Mouse (Mus musculus) MEL (cell line): ENCODE results near the gene Asf1b. TPM values are rescaled to one million over a fixed set of nuclear protein-coding genes. Genes with fewer than 3 reads are reported as not detected.

Source experiments
- DNase-seq: peaks from one replicate; pipeline ENCODE4 v3.0.0; 2011; ENCODE audit warnings: low read depth, low spot score
- H3K27ac ChIP-seq: 2 replicates; pipeline ENCODE4 v1.5.1; 2012; ENCODE audit warnings: low read depth, mild to moderate bottlenecking, control low read depth, low read length, moderate library complexity; ENCODE audit not compliant: control insufficient read depth
- H3K27me3 ChIP-seq, 2 experiments: fragments of 150-350 bp in 1 of 2; sonication (generic) in 1 of 2; 2 replicates each; pipeline ENCODE4 v1.6.1; 2012; ENCODE audit warnings: low read length in 2 of 2, mild to moderate bottlenecking in 2 of 2, improper control_type of control experiment in 1 of 2, moderate library complexity in 1 of 2; ENCODE audit not compliant: insufficient read depth in 2 of 2, control insufficient read depth in 1 of 2
- H3K36me3 ChIP-seq, 2 experiments: 2 replicates each; pipeline ENCODE4 v1.6.1; 2012 to 2014; ENCODE audit warnings: low read length in 2 of 2, improper control_type of control experiment in 1 of 2, inconsistent platforms in 1 of 2, mild to moderate bottlenecking in 1 of 2; ENCODE audit not compliant: insufficient read depth in 2 of 2, control insufficient read depth in 1 of 2
- H3K4me1 ChIP-seq, 2 experiments: fragments of 150-350 bp in 1 of 2; sonication (generic) in 1 of 2; 2 replicates each; pipeline ENCODE4 v1.6.1; 2012; ENCODE audit warnings: low read length in 2 of 2, improper control_type of control experiment in 1 of 2, mild to moderate bottlenecking in 1 of 2; ENCODE audit not compliant: insufficient read depth in 2 of 2, control insufficient read depth in 1 of 2
- H3K4me3 ChIP-seq, 2 experiments: fragments of 150-350 bp in 1 of 2; sonication (generic) in 1 of 2; 2 replicates each; pipeline ENCODE4 v1.5.1; 2012; ENCODE audit warnings: low read depth in 2 of 2, low read length in 2 of 2, mild to moderate bottlenecking in 2 of 2, moderate library complexity in 2 of 2, control low read depth in 1 of 2, improper control_type of control experiment in 1 of 2; ENCODE audit not compliant: control insufficient read depth in 1 of 2, insufficient read depth in 1 of 2
- H3K79me2 ChIP-seq: 2 replicates; pipeline ENCODE4 v1.6.1; 2012; ENCODE audit warnings: mild to moderate bottlenecking, low read length, moderate library complexity; ENCODE audit not compliant: control insufficient read depth, poor library complexity, insufficient read depth
- H3K9ac ChIP-seq: 2 replicates; pipeline ENCODE4 v1.6.1; 2012; ENCODE audit warnings: low read depth, mild to moderate bottlenecking, control low read depth, low read length, moderate library complexity; ENCODE audit not compliant: control insufficient read depth, poor library complexity, severe bottlenecking
- H3K9me3 ChIP-seq: fragments of 150-350 bp; sonication (generic); replicated peaks from 2 replicates; pipeline ENCODE4 v1.6.1; 2012; ENCODE audit warnings: mild to moderate bottlenecking, low read length, improper control_type of control experiment, moderate library complexity; ENCODE audit not compliant: insufficient read depth
- CHD1 ChIP-seq: IDR thresholded peaks from 2 replicates; pipeline ENCODE4 v1.6.1; 2012; ENCODE audit warnings: low read depth, mild to moderate bottlenecking, inconsistent platforms, low read length, improper control_type of control experiment
- CHD2 ChIP-seq: IDR thresholded peaks from 2 replicates; pipeline ENCODE4 v1.6.1; 2011; ENCODE audit warnings: low read length, improper control_type of control experiment
- CTCF ChIP-seq, 3 experiments: IDR thresholded peaks in 2 of 3; conservative IDR thresholded peaks in 1 of 3; 2 replicates each; pipeline ENCODE4 v1.5.1; 2011 to 2012; ENCODE audit warnings: low read length in 3 of 3, low read depth in 2 of 3, mild to moderate bottlenecking in 2 of 3, improper control_type of control experiment in 1 of 3, inconsistent platforms in 1 of 3, mixed read lengths in 1 of 3, moderate library complexity in 1 of 3; ENCODE audit not compliant: control insufficient read depth in 1 of 3, insufficient read depth in 1 of 3, poor library complexity in 1 of 3, severe bottlenecking in 1 of 3
- E2F4 ChIP-seq: IDR thresholded peaks from 2 replicates; pipeline ENCODE4 v1.6.1; 2011; ENCODE audit warnings: low read depth, low read length, improper control_type of control experiment, borderline replicate concordance
- ELF1 ChIP-seq: IDR thresholded peaks from 2 replicates; pipeline ENCODE4 v1.6.1; 2014; ENCODE audit warnings: low read depth, mild to moderate bottlenecking, inconsistent platforms, low read length, improper control_type of control experiment, moderate library complexity
- EP300 ChIP-seq, 2 experiments: IDR thresholded peaks; 2 replicates each; pipeline ENCODE4 v1.6.1; 2011; ENCODE audit warnings: improper control_type of control experiment in 2 of 2, low read length in 2 of 2, low read depth in 1 of 2, mild to moderate bottlenecking in 1 of 2
- GABPA ChIP-seq: IDR thresholded peaks from 2 replicates; pipeline ENCODE4 v1.6.1; 2012; ENCODE audit warnings: low read depth, mild to moderate bottlenecking, inconsistent platforms, low read length, improper control_type of control experiment, moderate library complexity
- HCFC1 ChIP-seq: IDR thresholded peaks from 2 replicates; pipeline ENCODE4 v1.6.1; 2012; ENCODE audit warnings: low read depth, mild to moderate bottlenecking, inconsistent platforms, low read length, improper control_type of control experiment, moderate library complexity
- MAFK ChIP-seq: IDR thresholded peaks from 2 replicates; pipeline ENCODE4 v1.6.1; 2011; ENCODE audit warnings: low read depth, mild to moderate bottlenecking, low read length, improper control_type of control experiment, borderline replicate concordance
- MAX ChIP-seq: IDR thresholded peaks from 2 replicates; pipeline ENCODE4 v1.6.1; 2011; ENCODE audit warnings: low read length, improper control_type of control experiment
- MAZ ChIP-seq: IDR thresholded peaks from 2 replicates; pipeline ENCODE4 v1.6.1; 2012; ENCODE audit warnings: low read depth, mild to moderate bottlenecking, inconsistent platforms, low read length, improper control_type of control experiment
- MEF2A ChIP-seq: IDR thresholded peaks from 2 replicates; pipeline ENCODE4 v1.6.1; 2014; ENCODE audit warnings: low read depth, mild to moderate bottlenecking, inconsistent platforms, low read length, improper control_type of control experiment; ENCODE audit not compliant: poor library complexity, insufficient replicate concordance, severe bottlenecking; ENCODE audit errors: extremely low read depth
- MXI1 ChIP-seq: IDR thresholded peaks from 2 replicates; pipeline ENCODE4 v1.6.1; 2011; ENCODE audit warnings: mild to moderate bottlenecking, low read depth, low read length, improper control_type of control experiment
- MYB ChIP-seq: IDR thresholded peaks from 2 replicates; pipeline ENCODE4 v1.6.1; 2011; ENCODE audit warnings: mild to moderate bottlenecking, low read depth, low read length, improper control_type of control experiment
- NELFE ChIP-seq: IDR thresholded peaks from 2 replicates; pipeline ENCODE4 v1.6.1; 2011; ENCODE audit warnings: low read depth, low read length, improper control_type of control experiment
- NRF1 ChIP-seq: IDR thresholded peaks from 2 replicates; pipeline ENCODE4 v1.6.1; 2014; ENCODE audit warnings: low read depth, mild to moderate bottlenecking, inconsistent platforms, low read length, improper control_type of control experiment, moderate library complexity; ENCODE audit not compliant: poor library complexity, insufficient read depth, severe bottlenecking
- POLR2AphosphoS2 ChIP-seq: IDR thresholded peaks from 2 replicates; pipeline ENCODE4 v1.6.1; 2011; ENCODE audit warnings: low read length, improper control_type of control experiment
- RAD21 ChIP-seq: IDR thresholded peaks from 2 replicates; pipeline ENCODE4 v1.6.1; 2011; ENCODE audit warnings: mild to moderate bottlenecking, low read depth, low read length, improper control_type of control experiment
- SIN3A ChIP-seq: IDR thresholded peaks from 2 replicates; pipeline ENCODE4 v1.6.1; 2012; ENCODE audit warnings: low read length, improper control_type of control experiment, inconsistent platforms
- SMC3 ChIP-seq: IDR thresholded peaks from 2 replicates; pipeline ENCODE4 v1.6.1; 2011; ENCODE audit warnings: low read depth, low read length, improper control_type of control experiment
- TAL1 ChIP-seq: IDR thresholded peaks from 2 replicates; pipeline ENCODE4 v1.6.1; 2012; ENCODE audit warnings: mild to moderate bottlenecking, inconsistent platforms, low read length, moderate library complexity, mixed read lengths
- TBP ChIP-seq: IDR thresholded peaks from 2 replicates; pipeline ENCODE4 v1.8.0; 2011; ENCODE audit warnings: low read depth, low read length, improper control_type of control experiment
- TCF12 ChIP-seq: IDR thresholded peaks from 2 replicates; pipeline ENCODE4 v1.6.1; 2014; ENCODE audit warnings: low read depth, mild to moderate bottlenecking, inconsistent platforms, low read length, improper control_type of control experiment, moderate library complexity
- USF2 ChIP-seq, 2 experiments: IDR thresholded peaks; 2 replicates each; pipeline ENCODE4 v1.6.1; 2011 to 2012; ENCODE audit warnings: improper control_type of control experiment in 2 of 2, low read length in 2 of 2, borderline replicate concordance in 1 of 2, inconsistent platforms in 1 of 2, low read depth in 1 of 2, mild to moderate bottlenecking in 1 of 2; ENCODE audit not compliant: insufficient read depth in 1 of 2
- ZC3H11A ChIP-seq: IDR thresholded peaks from 2 replicates; pipeline ENCODE4 v1.6.1; 2012; ENCODE audit warnings: low read depth, mild to moderate bottlenecking, inconsistent platforms, low read length, improper control_type of control experiment
- ZKSCAN1 ChIP-seq: IDR thresholded peaks from 2 replicates; pipeline ENCODE4 v1.6.1; 2012; ENCODE audit warnings: low read depth, mild to moderate bottlenecking, inconsistent platforms, low read length, improper control_type of control experiment, moderate library complexity
- ZMIZ1 ChIP-seq: IDR thresholded peaks from 2 replicates; pipeline ENCODE4 v1.6.1; 2012; ENCODE audit warnings: low read depth, mild to moderate bottlenecking, inconsistent platforms, low read length, improper control_type of control experiment, moderate library complexity
- polyA plus RNA-seq, 2 experiments: library from polyadenylated mRNA; stranded (reverse) in 1 of 2; unstranded in 1 of 2; fragments of >175 nt in 1 of 2; fragments of >200 nt in 1 of 2; gene quantifications; 2 replicates each; pipeline versions ENCODE4 v1.2.1 to v1.2.4; 2012; ENCODE audit warnings: low replicate concordance in 2 of 2, low read depth in 1 of 2; ENCODE audit not compliant: insufficient read length in 2 of 2, insufficient read depth in 1 of 2, missing spikeins in 1 of 2
- total RNA-seq: library from RNA; depleted of rRNA; stranded (reverse); fragments of 300-350 nt; gene quantifications from 2 replicates; pipeline ENCODE4 v1.2.3, GENCODE M21; 2012

Asf1b gene
- total and polyA plus RNA-seq, 3 experiments: 84.3 to 137 (median 113) TPM

DNA sequence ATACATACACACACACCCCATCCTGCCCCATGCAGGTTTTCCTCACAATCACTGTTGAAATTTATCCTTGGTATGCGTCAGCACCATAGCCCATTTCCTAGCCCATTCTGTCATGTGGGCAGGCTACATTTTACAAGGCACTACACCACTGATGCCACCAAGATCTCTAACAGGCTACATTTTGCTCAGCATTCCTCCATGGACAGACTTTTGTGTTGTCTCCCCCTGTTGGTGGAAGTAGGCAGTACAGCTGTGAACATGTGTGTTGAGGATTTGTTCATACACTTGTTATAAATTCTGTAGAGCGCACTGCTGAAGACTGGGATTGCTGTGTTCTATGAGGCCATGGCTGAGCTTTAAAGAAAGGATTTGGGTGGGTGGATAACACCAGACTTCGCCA lies 33.7 kb upstream of the Asf1b start (continued):
- no peak for TF ChIP-seq MAZ
- TF ChIP-seq USF2 (IDR thresholded peaks at IDR 0.05; ENCODE audit: borderline replicate concordance in 1 of 2, insufficient read depth in 1 of 2, low read depth in 1 of 2, low read length in 2 of 2): no peak
- no peak for TF ChIP-seq TCF12
- TF ChIP-seq GABPA: no peak
- TF ChIP-seq MAFK: no peak
- TF ChIP-seq CHD1: no peak
- no peak for TF ChIP-seq MEF2A
- no peak for TF ChIP-seq MXI1

DNA sequence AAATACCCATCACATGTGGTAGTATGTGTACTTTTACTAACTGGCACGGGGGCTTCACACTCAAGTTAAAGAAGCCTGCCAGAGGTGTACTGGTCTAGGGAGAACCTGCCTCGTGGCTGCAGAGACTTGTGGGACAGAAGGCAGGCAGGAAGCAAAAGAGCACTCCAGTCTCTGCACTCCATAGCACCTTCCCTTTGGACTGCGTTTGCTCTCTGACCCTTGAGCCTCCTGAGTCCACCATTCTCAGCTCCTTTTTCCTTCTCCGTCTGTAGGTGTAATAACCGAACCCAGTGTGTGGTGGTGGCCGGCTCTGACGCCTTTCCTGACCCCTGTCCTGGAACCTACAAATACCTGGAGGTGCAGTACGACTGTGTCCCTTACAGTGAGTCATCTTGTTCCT lies 32.6 kb upstream of the Asf1b start:
- TF ChIP-seq MAX (no peak), SIN3A (no peak), TBP (no peak), ZC3H11A (no peak), NELFE (no peak), SMC3 (no peak), ELF1 (no peak), NRF1 (no peak)
- Histone ChIP-seq H3K36me3 (peaks cover 0 to 2% of the 10 kb centered on the region in 2 experiments; a peak in 1 of 4 replicates), H3K4me1 (no peaks in the 10 kb centered on the region; a peak in 1 of 4 replicates), H3K4me3 (no peak overlapping the region), H3K27me3 (no peaks in the 10 kb centered on the region), H3K27ac (no peak overlapping the region), H3K9ac (no peak overlapping the region), H3K79me2 (no peaks in the 10 kb centered on the region), H3K9me3 (no peaks in the 10 kb centered on the region)
- no peak for DNase-seq

DNA sequence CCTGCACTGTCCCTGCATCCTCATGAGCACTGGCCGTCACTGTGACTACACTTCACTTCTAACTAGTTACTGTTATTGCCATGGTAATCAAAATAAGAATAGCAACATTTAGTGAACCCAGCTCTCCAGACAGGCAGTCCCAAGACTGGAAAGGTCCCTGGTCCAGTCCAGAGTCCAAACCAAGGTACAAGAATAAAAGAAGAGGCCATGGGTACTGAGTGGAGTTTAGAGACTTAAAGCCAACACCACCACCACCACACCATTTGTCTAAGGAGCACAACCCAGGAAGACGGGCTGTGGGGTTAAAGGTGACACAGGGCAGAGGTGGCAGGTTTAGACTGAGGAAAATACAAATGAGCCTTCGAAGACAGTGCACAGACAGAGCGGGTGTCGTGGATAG lies 30.7 kb upstream of the Asf1b start:
- TF ChIP-seq ZC3H11A (no peak), TAL1 (no peak), HCFC1 (no peak), RAD21 (no peak), ZMIZ1 (no peak), CTCF (IDR thresholded peaks at IDR 0.05 in 2 of 3, conservative IDR thresholded peaks at IDR 0.05 in 1 of 3; ENCODE audit: control insufficient read depth in 1 of 3, insufficient read depth in 1 of 3, low read depth in 2 of 3, low read length in 3 of 3, poor library complexity in 1 of 3, severe bottlenecking in 1 of 3) (no peak), E2F4 (no peak), POLR2AphosphoS2 (no peak), CHD2 (no peak), NELFE (no peak), EP300 (IDR thresholded peaks at IDR 0.05; ENCODE audit: low read depth in 1 of 2, low read length in 2 of 2) (no peak), ZKSCAN1 (no peak), MYB (no peak), SIN3A (no peak), TBP (no peak), TCF12 (no peak)
- no peak overlapping the region for H3K4me3 ChIP-seq
- no peaks in the 10 kb centered on the region for H3K9me3 ChIP-seq
- no peaks in the 10 kb centered on the region for H3K27me3 ChIP-seq
- no peaks in the 10 kb centered on the region for H3K79me2 ChIP-seq
- no peak for DNase-seq
- H3K27ac ChIP-seq: no peak overlapping the region
- H3K9ac ChIP-seq: no peak overlapping the region
- H3K36me3 ChIP-seq: peaks cover 0 to 2% of the 10 kb centered on the region in 2 experiments; a peak in 1 of 4 replicates
- H3K4me1 ChIP-seq: no peaks in the 10 kb centered on the region
